Mouse (Mus musculus) kidney, embryonic 16.5 days (tissue): ENCODE measurements at regions not wholly inside any gene's neighbourhood (a gene's known extent, or its start where the extent isn't known, plus 50 kb on each side); places are given as distances from the start of the nearest gene placed in this dataset.

Experiments used
- ATAC-seq: fragments of 200-750 bp; cut with Nextera tagmentation; 2 replicates; pipeline ENCODE4 v1.8.0; 2017; ENCODE audit warnings: moderate TSS enrichment; ENCODE audit not compliant: low FRiP score, low TSS enrichment
- H3K27ac ChIP-seq: fragments of 300-500 bp; sonication (generic); 2 replicates; pipeline ENCODE4 v1.5.1; 2014; ENCODE audit warnings: low read length
- H3K27me3 ChIP-seq: fragments of 300-500 bp; sonication (generic); 2 replicates; pipeline ENCODE4 v1.6.1; 2014; ENCODE audit warnings: low read length, control low read depth, mixed read lengths; ENCODE audit not compliant: insufficient read depth
- H3K36me3 ChIP-seq: fragments of 300-500 bp; sonication (generic); 2 replicates; pipeline ENCODE4 v1.6.1; 2014; ENCODE audit warnings: low read length, control low read depth, mixed read lengths; ENCODE audit not compliant: insufficient read depth
- H3K4me1 ChIP-seq: fragments of 300-500 bp; sonication (generic); 2 replicates; pipeline ENCODE4 v1.6.1; 2014; ENCODE audit warnings: low read length, control low read depth, mixed read lengths; ENCODE audit not compliant: insufficient read depth
- H3K4me2 ChIP-seq: fragments of 300-500 bp; sonication (generic); replicated peaks from 2 replicates; pipeline ENCODE4 v1.6.1; 2014; ENCODE audit warnings: low read depth, low read length
- H3K4me3 ChIP-seq: fragments of 300-500 bp; sonication (generic); 2 replicates; pipeline ENCODE4 v1.5.1; 2014; ENCODE audit warnings: mild to moderate bottlenecking, low read length
- H3K9ac ChIP-seq: fragments of 300-500 bp; sonication (generic); replicated peaks from 2 replicates; pipeline ENCODE4 v1.6.1; 2014; ENCODE audit warnings: low read length
- H3K9me3 ChIP-seq: fragments of 300-500 bp; sonication (generic); 2 replicates; pipeline ENCODE4 v1.6.1; 2016; ENCODE audit warnings: low read length, control low read depth
- WGBS: fragments of 180-500 bp; shearing (Covaris S2); extraction: QIAGEN DNeasy Blood & Tissue Kit; methylation state at CpG from one replicate; pipeline ENCODE4 v1.1.7; 2014; 5-methylcytosine and 5-hydroxymethylcytosine counted together

DNA sequence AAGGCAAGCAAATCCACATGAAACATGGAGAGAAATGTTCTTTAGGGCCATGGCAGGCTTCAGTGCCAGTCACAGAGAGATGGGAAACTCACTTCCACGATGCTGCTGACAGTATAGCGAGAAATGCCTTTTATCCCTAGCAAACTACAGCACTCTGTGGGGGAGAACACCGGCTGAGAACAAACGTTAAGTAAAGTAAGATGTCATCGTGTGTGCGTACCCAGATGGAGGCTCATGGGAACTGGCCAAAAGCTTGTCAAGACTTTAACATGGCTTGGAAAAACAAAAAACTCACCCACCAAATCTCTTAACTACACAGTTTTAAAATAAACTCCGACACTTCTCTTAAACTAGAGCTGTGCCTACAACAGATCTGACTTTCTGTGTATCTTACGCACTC is 106.3 kb upstream of the Irs2 start:
- H3K4me1 ChIP-seq: peaks cover 4% of the 10 kb centered on the region; the same call in 1 of the 2 replicates
- no peak overlapping the region for H3K4me3 ChIP-seq
- H3K4me2 ChIP-seq: no peak overlapping the region
- no peaks in the 10 kb centered on the region for H3K9me3 ChIP-seq
- H3K27me3 ChIP-seq: no peaks in the 10 kb centered on the region
- H3K27ac ChIP-seq: no peak overlapping the region
- no peak overlapping the region for H3K9ac ChIP-seq
- ATAC-seq: no peak
- no peaks in the 10 kb centered on the region for H3K36me3 ChIP-seq
- 43% methylated on average over 8 of the region's 8 CpGs for WGBS

DNA sequence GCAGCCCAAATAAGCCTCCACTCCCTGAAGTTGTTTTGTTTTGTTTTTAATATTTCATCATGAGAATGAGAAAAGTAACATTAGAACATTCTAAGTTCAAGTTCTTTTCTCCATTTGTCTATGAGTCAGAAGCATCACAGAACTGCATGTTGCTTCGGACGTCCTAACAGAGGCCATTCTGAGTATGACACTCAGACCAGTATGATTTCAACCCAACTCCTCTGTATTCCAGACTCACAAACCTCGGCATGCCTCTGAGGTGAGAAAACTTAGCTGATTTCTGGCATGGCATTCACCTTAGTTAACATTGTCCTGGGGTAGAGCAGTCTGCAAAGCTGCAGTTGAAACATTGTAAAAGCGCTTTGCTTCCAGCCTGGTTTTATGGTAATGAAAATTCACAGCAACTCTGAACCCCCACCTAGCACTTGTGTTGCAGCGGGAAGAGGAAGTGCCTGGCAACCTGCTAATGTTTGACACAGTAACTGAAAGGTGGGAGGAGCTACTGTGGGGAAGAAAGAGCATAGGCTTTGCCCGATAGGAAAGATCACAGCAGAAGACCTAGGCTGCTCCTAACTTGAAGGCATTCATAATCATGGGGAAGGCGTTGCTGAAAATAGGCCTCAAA is 104.8 kb upstream of the Irs2 start:
- H3K4me1 ChIP-seq: peaks cover 4% of the 10 kb centered on the region; the same call in 1 of the 2 replicates
- no peak overlapping the region for H3K27ac ChIP-seq
- no peaks in the 10 kb centered on the region for H3K27me3 ChIP-seq
- H3K9ac ChIP-seq: no peak overlapping the region
- 63% methylated on average over 7 of the region's 7 CpGs for WGBS
- no peaks in the 10 kb centered on the region for H3K9me3 ChIP-seq
- H3K4me3 ChIP-seq: no peak overlapping the region
- H3K36me3 ChIP-seq: no peaks in the 10 kb centered on the region
- no peak overlapping the region for H3K4me2 ChIP-seq
- peak; percentile 67; the same call in 1 of the 2 replicates for ATAC-seq

DNA sequence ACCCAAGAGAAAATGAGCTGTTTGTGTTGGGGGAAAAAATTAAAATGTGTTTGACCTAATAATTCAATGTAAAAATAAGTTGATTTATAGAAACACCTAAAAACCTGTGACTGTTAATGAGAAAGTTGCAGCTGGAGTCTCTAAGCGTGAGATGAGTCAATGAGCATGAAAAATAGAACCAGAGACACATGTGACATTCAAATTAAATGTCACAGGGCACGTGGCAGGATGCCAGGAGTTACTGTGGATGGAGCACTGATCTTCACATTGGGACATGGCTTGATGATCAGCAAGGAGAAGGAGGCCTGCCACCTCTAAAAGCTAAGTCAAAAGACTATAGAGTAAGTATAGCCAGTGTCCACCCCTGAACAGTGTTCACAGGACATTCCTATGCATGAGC is 103.7 kb upstream of the Irs2 start:
- 72% methylated on average over 2 of the region's 2 CpGs for WGBS
- ATAC-seq: no peak; the same call in 1 of the 2 replicates
- H3K27ac ChIP-seq: no peak overlapping the region

DNA sequence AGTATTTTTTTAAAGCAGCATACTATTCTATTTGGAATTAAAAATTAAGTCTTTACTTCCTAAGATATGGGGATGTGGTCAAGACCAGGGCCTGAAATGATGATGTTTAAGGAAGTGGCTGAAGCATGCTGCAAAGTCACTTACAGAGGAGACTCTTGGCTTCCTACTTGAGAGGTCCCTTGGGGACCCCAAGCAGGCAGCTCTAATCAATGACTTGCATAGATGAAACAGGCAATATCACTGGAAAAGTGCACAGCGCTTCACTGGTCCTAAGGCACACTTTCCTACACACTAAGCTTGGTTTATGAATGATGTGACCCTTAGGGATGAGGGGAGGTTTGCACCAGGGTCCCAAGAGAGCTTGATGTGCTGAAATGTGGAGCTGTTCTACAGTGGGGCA is 99.2 kb upstream of the Irs2 start:
- Histone ChIP-seq H3K27ac (no peak overlapping the region), H3K27me3 (no peaks in the 10 kb centered on the region), H3K36me3 (no peaks in the 10 kb centered on the region), H3K4me3 (no peak overlapping the region), H3K9ac (no peak overlapping the region), H3K4me1 (peaks cover 1% of the 10 kb centered on the region; the same call in 1 of the 2 replicates), H3K9me3 (no peaks in the 10 kb centered on the region), H3K4me2 (no peak overlapping the region)
- WGBS: 97% methylated on average over 1 of the region's 1 CpGs
- no peak for ATAC-seq

More for the DNA sequence above, 103.7 kb upstream of the Irs2 start:
- Histone ChIP-seq H3K9ac (no peak overlapping the region), H3K36me3 (no peaks in the 10 kb centered on the region), H3K4me3 (no peak overlapping the region), H3K4me2 (no peak overlapping the region), H3K4me1 (peaks cover 4% of the 10 kb centered on the region; the same call in 1 of the 2 replicates), H3K9me3 (no peaks in the 10 kb centered on the region), H3K27me3 (no peaks in the 10 kb centered on the region)

DNA sequence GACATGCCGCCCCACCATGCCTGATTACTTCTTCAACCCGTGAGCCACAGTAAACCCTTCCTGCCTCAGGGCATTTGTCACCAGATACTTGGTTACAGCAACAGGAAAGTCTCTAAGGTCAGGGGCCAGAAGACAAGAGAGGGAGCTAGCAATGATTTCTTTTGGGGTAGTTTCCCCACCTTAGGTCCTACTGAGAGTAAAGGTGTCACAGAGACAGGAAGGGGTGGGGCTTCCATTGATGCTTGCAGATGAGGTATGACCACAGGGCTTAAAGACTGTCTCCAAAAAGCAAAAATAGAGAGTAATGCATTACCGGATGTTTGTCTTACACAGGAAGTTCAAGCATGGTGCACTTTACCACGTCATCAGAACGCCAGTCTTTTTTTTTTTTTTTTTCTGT is 98.8 kb upstream of the Irs2 start:
- ATAC-seq: no peak
- no peak overlapping the region for H3K4me3 ChIP-seq
- no peaks in the 10 kb centered on the region for H3K36me3 ChIP-seq
- no peaks in the 10 kb centered on the region for H3K27me3 ChIP-seq
- H3K9ac ChIP-seq: no peak overlapping the region
- 76% methylated on average over 5 of the region's 5 CpGs for WGBS
- no peak overlapping the region for H3K4me2 ChIP-seq
- no peak overlapping the region for H3K27ac ChIP-seq
- no peaks in the 10 kb centered on the region for H3K9me3 ChIP-seq
- H3K4me1 ChIP-seq: no peaks in the 10 kb centered on the region

DNA sequence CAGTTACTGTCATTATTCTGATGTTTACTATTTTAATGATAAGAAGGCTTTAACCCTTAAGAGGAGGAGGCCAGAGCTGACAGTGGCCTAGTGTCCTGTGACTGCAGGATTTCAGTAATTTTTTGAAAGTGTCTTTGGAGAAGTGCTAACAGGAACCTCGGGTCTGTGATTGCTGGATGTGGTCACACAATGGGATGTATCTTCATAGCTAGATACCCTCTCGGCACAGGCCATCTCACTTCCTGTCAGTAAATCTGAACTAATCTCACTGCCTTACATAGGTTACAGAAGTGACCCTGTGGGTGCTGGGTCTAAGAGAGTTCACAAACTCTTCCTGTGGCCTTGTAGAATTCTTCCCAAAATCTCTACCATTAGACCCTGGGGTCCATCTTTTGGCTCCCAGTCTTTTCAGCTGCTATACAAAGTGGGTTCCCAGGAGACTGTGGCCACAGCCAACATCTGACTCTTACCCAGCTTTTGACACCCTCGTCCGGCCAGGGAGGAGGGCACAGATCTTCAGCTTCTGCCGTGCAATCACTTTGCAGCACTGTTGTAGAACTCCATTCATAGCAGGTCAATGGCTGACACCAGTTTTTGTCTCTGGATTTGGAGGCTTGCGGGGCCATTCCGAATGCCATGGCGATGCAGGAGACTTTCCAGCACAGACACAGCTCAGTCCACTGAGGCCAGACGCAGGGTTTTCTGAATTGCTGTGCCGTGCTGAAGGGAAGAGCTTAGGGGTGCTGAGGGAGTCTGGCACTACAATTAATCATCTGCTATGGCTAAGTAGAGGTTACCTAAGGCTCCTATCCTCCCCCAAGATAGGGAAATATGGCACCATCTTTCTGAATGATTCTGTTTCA is 95.7 kb upstream of the Irs2 start:
- ATAC-seq: no peak
- no peak overlapping the region for H3K4me2 ChIP-seq
- H3K9me3 ChIP-seq: no peaks in the 10 kb centered on the region
- no peak overlapping the region for H3K27ac ChIP-seq
- WGBS: 83% methylated on average over 10 of the region's 10 CpGs
- H3K9ac ChIP-seq: no peak overlapping the region
- H3K36me3 ChIP-seq: no peaks in the 10 kb centered on the region
- no peaks in the 10 kb centered on the region for H3K4me1 ChIP-seq
- H3K27me3 ChIP-seq: no peaks in the 10 kb centered on the region
- H3K4me3 ChIP-seq: no peak overlapping the region

DNA sequence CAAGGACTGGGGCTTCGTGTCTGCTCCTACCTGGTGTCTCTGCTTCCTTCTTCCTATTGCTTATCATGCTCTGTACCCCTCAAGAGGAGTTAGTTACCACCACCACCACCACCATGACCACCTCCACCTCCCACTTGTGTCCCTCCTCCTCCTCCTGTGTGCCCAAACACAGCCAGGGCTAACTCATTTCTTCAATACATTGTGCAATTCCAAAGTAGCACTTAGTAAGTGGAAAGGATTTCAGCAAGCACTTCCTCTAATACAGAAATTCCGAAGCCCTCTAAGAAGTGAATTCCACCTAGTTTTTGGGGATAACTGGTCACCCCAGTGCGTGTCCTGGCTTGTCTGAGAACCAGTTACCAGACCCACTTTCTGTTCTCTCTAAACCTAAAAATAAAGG is 92.1 kb upstream of the Irs2 start:
- peaks cover 9% of the 10 kb centered on the region for H3K4me1 ChIP-seq
- H3K36me3 ChIP-seq: no peaks in the 10 kb centered on the region
- H3K9ac ChIP-seq: no peak overlapping the region
- H3K27ac ChIP-seq: no peak overlapping the region
- H3K9me3 ChIP-seq: no peaks in the 10 kb centered on the region
- no peak for ATAC-seq
- H3K4me2 ChIP-seq: no peak overlapping the region
- WGBS: 95% methylated on average over 3 of the region's 3 CpGs
- no peaks in the 10 kb centered on the region for H3K27me3 ChIP-seq
- H3K4me3 ChIP-seq: no peak overlapping the region

DNA sequence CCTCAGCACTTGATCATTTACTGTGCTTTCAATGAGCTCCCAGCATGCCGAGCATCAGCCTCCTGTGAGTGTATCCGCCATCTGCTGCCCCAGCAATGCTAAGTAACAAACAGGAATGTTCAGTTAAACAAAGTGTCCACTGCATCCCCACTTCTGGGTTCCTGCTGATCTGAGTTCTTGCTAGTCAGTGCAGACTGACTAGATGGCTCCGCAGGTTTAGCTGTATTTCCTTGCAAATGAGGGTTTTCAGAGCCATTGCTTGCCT is 91.3 kb upstream of the Irs2 start:
- no peaks in the 10 kb centered on the region for H3K36me3 ChIP-seq
- H3K4me3 ChIP-seq: no peak overlapping the region
- H3K9ac ChIP-seq: no peak overlapping the region
- no peaks in the 10 kb centered on the region for H3K9me3 ChIP-seq
- 84% methylated on average over 3 of the region's 3 CpGs for WGBS
- no peak for ATAC-seq
- H3K27me3 ChIP-seq: no peaks in the 10 kb centered on the region
- H3K4me2 ChIP-seq: no peak overlapping the region
- H3K27ac ChIP-seq: no peak overlapping the region
- H3K4me1 ChIP-seq: peaks cover 9% of the 10 kb centered on the region

DNA sequence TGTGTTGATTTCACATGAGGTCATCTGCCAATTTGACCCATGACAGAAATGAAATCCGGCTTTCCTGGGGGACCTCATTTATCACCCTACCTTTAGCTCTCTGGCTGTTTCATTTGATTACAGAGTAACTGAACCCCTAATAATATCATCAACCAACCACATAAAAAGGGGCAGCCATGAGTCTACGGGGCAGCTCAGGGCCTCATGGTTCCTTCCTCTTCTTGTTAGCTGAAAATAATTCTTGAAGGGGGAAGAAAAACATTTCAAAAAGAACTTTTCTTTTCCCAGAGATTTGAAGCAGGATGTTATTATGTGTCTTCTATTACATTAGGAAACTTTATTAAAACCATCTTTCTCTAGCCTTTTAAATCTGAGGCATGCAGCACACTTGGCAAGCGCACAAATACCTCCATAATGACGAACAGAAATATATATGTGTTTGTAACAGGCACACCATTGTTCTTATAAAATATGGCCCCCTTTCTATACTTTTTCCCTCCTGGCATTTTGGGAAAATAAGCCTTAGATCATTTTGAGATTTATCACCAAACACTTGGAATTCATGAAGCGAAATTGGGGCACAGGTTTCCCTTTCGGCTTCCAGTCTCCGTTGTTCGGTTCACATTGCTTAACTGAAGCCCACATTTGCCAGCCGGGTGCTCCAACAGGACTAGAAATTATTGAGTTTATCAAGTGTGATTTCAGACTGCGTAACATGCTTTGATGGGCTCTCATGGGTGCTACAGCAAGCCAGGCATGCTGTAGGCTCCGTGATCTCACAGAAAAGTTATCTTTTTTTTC is 90.7 kb upstream of the Irs2 start:
- Histone ChIP-seq H3K4me1 (peaks cover 9% of the 10 kb centered on the region), H3K27ac (no peak overlapping the region), H3K4me2 (no peak overlapping the region), H3K9me3 (no peaks in the 10 kb centered on the region), H3K4me3 (no peak overlapping the region), H3K27me3 (no peaks in the 10 kb centered on the region), H3K9ac (no peak overlapping the region), H3K36me3 (no peaks in the 10 kb centered on the region)
- WGBS: 63% methylated on average over 11 of the region's 11 CpGs
- ATAC-seq: no peak
